Mouse (Mus musculus) cerebellum, adult 2 months (tissue): ENCODE measurements around the gene Tmem233.

ENCODE experiments used
- CTCF ChIP-seq: fragments of 200-500 bp; IDR thresholded peaks from 2 replicates; pipeline ENCODE4 v1.5.1; 2011; ENCODE audit warnings: low read depth, mild to moderate bottlenecking, control low read depth, low read length, moderate library complexity, borderline replicate concordance; ENCODE audit not compliant: insufficient read depth
- POLR2A ChIP-seq: fragments of 200-500 bp; IDR thresholded peaks from 2 replicates; pipeline ENCODE4 v1.6.1; 2011; ENCODE audit warnings: low read length, control low read depth, borderline replicate concordance; ENCODE audit not compliant: insufficient read depth

DNA sequence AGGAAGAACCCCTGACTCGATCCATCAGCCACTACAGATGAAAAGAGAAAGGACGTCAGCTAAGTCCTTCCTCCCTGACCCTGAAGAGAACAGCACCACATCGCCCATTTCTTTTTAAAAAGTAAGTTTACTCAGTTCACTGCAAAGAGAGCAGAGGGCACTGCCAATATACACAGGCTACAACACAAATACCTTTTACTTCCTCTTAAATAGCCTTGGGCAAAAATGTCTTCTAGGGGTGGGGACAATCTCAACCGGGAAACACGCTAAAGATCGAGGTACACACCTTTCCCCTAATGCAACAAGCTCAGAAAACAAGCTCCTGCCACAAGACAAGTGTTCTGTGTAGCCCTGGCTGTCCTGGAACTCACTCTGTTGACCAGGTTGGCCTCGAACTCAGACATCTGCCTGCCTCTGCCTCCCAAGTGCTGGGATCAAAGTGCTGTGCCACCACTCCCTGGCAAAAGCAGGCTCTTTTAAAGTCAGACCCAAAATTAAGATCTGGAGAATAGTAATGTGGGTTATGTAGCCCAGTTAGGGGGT, 60.3 kb downstream of the Tmem233 start:
- TF ChIP-seq CTCF (no peak), POLR2A (no peak)
